Mouse (Mus musculus) liver, adult 2 months (tissue): ENCODE measurements around the gene Cabp4.

ENCODE experiments used
- CTCF ChIP-seq: fragments of 200-500 bp; IDR thresholded peaks from 2 replicates; pipeline ENCODE4 v1.5.1; 2011; ENCODE audit warnings: low read depth, low read length, control low read depth
- POLR2A ChIP-seq: fragments of 200-500 bp; IDR thresholded peaks from 2 replicates; pipeline ENCODE4 v1.6.1; 2011; ENCODE audit warnings: low read length, control low read depth; ENCODE audit not compliant: insufficient read depth; ENCODE audit errors: extremely low read depth

DNA sequence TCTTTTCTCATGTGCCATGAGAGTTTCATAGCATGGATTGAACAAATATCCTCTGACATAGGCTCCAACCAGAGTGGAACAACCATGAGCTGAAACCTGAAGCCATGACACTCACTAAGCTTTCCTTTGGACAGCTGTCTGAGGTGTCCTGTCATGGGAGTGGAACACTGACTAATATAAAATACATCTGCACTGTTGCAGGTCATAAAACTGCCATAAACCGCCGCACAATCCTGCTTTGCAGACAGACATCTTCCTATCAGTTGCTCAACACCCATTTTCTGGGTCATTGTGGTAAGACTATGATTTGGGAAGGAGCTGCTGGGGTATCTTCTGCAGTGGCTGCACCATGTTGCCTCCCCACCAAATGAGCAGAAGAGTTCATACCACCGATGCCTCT lies 51.1 kb downstream of the Cabp4 start:
- TF ChIP-seq CTCF (no peak), POLR2A (no peak)
